Mouse (Mus musculus) macrophage (primary cell): ENCODE measurements around the gene Gm27029. TPM values are rescaled to one million over a fixed set of nuclear protein-coding genes. Genes with fewer than 3 reads are reported as not detected.

Source experiments
- H3K27ac ChIP-seq: fragments of 350-480 bp; formaldehyde crosslinking; 2 replicates; pipeline ENCODE4 v1.9.0; 2021
- H3K36me3 ChIP-seq: fragments of 350-480 bp; formaldehyde crosslinking; 2 replicates; pipeline ENCODE4 v1.9.0; 2021; ENCODE audit errors: inconsistent target
- H3K4me3 ChIP-seq: fragments of 350-480 bp; formaldehyde crosslinking; 2 replicates; pipeline ENCODE4 v1.9.0; 2021; ENCODE audit errors: inconsistent target
- H3K79me2 ChIP-seq: fragments of 350-480 bp; formaldehyde crosslinking; 2 replicates; pipeline ENCODE4 v1.9.0; 2021; ENCODE audit errors: inconsistent target
- WGBS: methylation state at CpG from one replicate; pipeline ENCODE4 v1.1.7; 2026; ENCODE audit warnings: inconsistent platforms; ENCODE audit not compliant: missing documents; 5-methylcytosine and 5-hydroxymethylcytosine counted together
- polyA plus RNA-seq: library from polyadenylated mRNA; stranded (reverse); fragments of 250-400 nt; gene quantifications from 3 replicates; pipeline ENCODE4 v1.2.4, GENCODE M21; 2018; ENCODE audit warnings: inconsistent platforms

Gene Gm27029
- polyA plus RNA-seq, 1 experiment from 2014 or later = not detected

- Histone ChIP-seq H3K27ac (no peak overlapping the region), H3K36me3 (no peaks in the 10 kb centered on the region), H3K79me2 (no peaks in the 10 kb centered on the region), H3K4me3 (no peak overlapping the region)
- WGBS = 47% methylated on average over 3 of the region's 3 CpGs
These were observed 63.9 kb downstream of the Gm27029 start for GRCm38 (mm10) chr11:101360651-101361113.

GRCm38 (mm10) chr11:101359776-101360175, 64.8 kb downstream of the Gm27029 start:
- WGBS = 93% methylated on average over 9 of the region's 9 CpGs
- H3K79me2 ChIP-seq = no peaks in the 10 kb centered on the region
- H3K36me3 ChIP-seq = no peaks in the 10 kb centered on the region
- H3K27ac ChIP-seq = no peak overlapping the region
- H3K4me3 ChIP-seq = no peak overlapping the region

GRCm38 (mm10) chr11:101357505-101358182, 67.0 kb downstream of the Gm27029 start:
- no peak overlapping the region for H3K27ac ChIP-seq
- no peaks in the 10 kb centered on the region for H3K36me3 ChIP-seq
- no peaks in the 10 kb centered on the region for H3K79me2 ChIP-seq
- no peak overlapping the region for H3K4me3 ChIP-seq
- WGBS = 27% methylated on average over 3 of the region's 3 CpGs

Other genes starting within 250 kb of the Gm27029 start
- not detected in 3 replicates for gene Ccr10, start 249.4 kb downstream of the Gm27029 start, polyA plus RNA-seq
- gene Ezh1, start 198.3 kb downstream of the Gm27029 start, polyA plus RNA-seq = 19.6 to 40.4 TPM (median 38.1 TPM) in 3 replicates
- gene Ramp2, start 178.8 kb downstream of the Gm27029 start, polyA plus RNA-seq = 0.36 TPM in 1 of 3 replicates, not detected in the others
- gene Vps25, start 171.1 kb downstream of the Gm27029 start, polyA plus RNA-seq = 90.9 to 128 TPM (median 115 TPM) in 3 replicates
- not detected in 3 replicates for gene Wnk4, start 164.2 kb downstream of the Gm27029 start, polyA plus RNA-seq
- 0.17 to 0.29 TPM in 2 of 3 replicates, not detected in the other for gene Cntd1, start 145.8 kb downstream of the Gm27029 start, polyA plus RNA-seq
- gene Coa3, start 145.7 kb downstream of the Gm27029 start, polyA plus RNA-seq = 46.1 to 108 TPM (median 103 TPM) in 3 replicates
- gene Becn1, start 122.5 kb downstream of the Gm27029 start, polyA plus RNA-seq = 89.3 to 112 TPM (median 98.9 TPM) in 3 replicates
- gene Psme3, start 108.6 kb downstream of the Gm27029 start, polyA plus RNA-seq = 53.0 to 111 TPM (median 98.6 TPM) in 3 replicates
- 0.43 to 1.0 TPM (median 0.67 TPM) in 3 replicates for gene Aoc2, start 99.7 kb downstream of the Gm27029 start, polyA plus RNA-seq
- not detected in 3 replicates for gene Aoc3, start 94.2 kb downstream of the Gm27029 start, polyA plus RNA-seq
- gene G6pc, start 57.2 kb downstream of the Gm27029 start, polyA plus RNA-seq = not detected in 3 replicates
- gene Aarsd1, start 7.2 kb downstream of the Gm27029 start, polyA plus RNA-seq = 11.0 to 28.5 TPM (median 12.0 TPM) in 3 replicates
- 7.5 to 12.0 TPM (median 11.5 TPM) in 3 replicates for gene Rundc1, start 289 bp upstream of the Gm27029 start, polyA plus RNA-seq
- gene Ptges3l, start 537 bp upstream of the Gm27029 start, polyA plus RNA-seq = 1.6 to 5.3 TPM in 2 of 3 replicates, not detected in the other
- gene Rpl27, start 17.5 kb upstream of the Gm27029 start, polyA plus RNA-seq = 158 to 680 TPM (median 569 TPM) in 3 replicates
- gene Ifi35, start 23.6 kb upstream of the Gm27029 start, polyA plus RNA-seq = 24.9 to 84.0 TPM (median 72.4 TPM) in 3 replicates
- gene Rnd2, start 40.2 kb upstream of the Gm27029 start, polyA plus RNA-seq = 4.7 to 7.4 TPM (median 6.7 TPM) in 3 replicates
- 611 to 709 TPM (median 617 TPM) in 3 replicates for gene Vat1, start 41.4 kb upstream of the Gm27029 start, polyA plus RNA-seq
- gene Brca1, start 127.2 kb upstream of the Gm27029 start, polyA plus RNA-seq = 0.61 to 7.7 TPM (median 2.1 TPM) in 3 replicates
- gene Nbr1, start 127.4 kb upstream of the Gm27029 start, polyA plus RNA-seq = 57.2 to 95.2 TPM (median 88.0 TPM) in 3 replicates
- 374 to 580 TPM (median 389 TPM) in 3 replicates for gene Tmem106a, start 157.4 kb upstream of the Gm27029 start, polyA plus RNA-seq
- not detected in 3 replicates for gene Gm11634, start 174.5 kb upstream of the Gm27029 start, polyA plus RNA-seq
- gene Rdm1, start 202.4 kb upstream of the Gm27029 start, polyA plus RNA-seq = 3.7 to 12.9 TPM (median 6.8 TPM) in 3 replicates
- 1.9 to 2.8 TPM (median 2.1 TPM) in 3 replicates for gene Arl4d, start 240.7 kb upstream of the Gm27029 start, polyA plus RNA-seq